Mouse (Mus musculus) CH12.LX (cell line): Measurements from ENCODE around the gene Immp2l.

Experiments
- CHD1 ChIP-seq: IDR thresholded peaks from 2 replicates; pipeline ENCODE4 v1.6.1; 2012; ENCODE audit warnings: low read depth, low read length, improper control_type of control experiment, inconsistent platforms
- CHD2 ChIP-seq: IDR thresholded peaks from 2 replicates; pipeline ENCODE4 v1.6.1; 2011; ENCODE audit warnings: low read length, improper control_type of control experiment
- CTCF ChIP-seq, 2 experiments: IDR thresholded peaks in 1 of 2; conservative IDR thresholded peaks in 1 of 2; 2 replicates each; pipeline ENCODE4 v1.5.1; 2011 to 2012; ENCODE audit warnings: low read depth in 2 of 2, low read length in 2 of 2, improper control_type of control experiment in 1 of 2, inconsistent platforms in 1 of 2, mild to moderate bottlenecking in 1 of 2, moderate library complexity in 1 of 2
- EP300 ChIP-seq: IDR thresholded peaks from 2 replicates; pipeline ENCODE4 v1.6.1; 2011; ENCODE audit warnings: low read length, improper control_type of control experiment
- HCFC1 ChIP-seq: IDR thresholded peaks from 2 replicates; pipeline ENCODE4 v1.6.1; 2012; ENCODE audit warnings: low read depth, mild to moderate bottlenecking, inconsistent platforms, low read length, improper control_type of control experiment
- JUND ChIP-seq: conservative IDR thresholded peaks from 2 replicates; pipeline ENCODE4 v1.6.1; 2011; ENCODE audit warnings: low read depth, low read length, improper control_type of control experiment
- SMC3 ChIP-seq: IDR thresholded peaks from 2 replicates; pipeline ENCODE4 v1.6.1; 2011; ENCODE audit warnings: low read depth, low read length, improper control_type of control experiment
- USF2 ChIP-seq: conservative IDR thresholded peaks from 2 replicates; pipeline ENCODE4 v1.6.1; 2011; ENCODE audit warnings: low read depth, low read length, improper control_type of control experiment

- TF ChIP-seq CTCF (conservative IDR thresholded peaks at IDR 0.05 in 1 of 2, IDR thresholded peaks at IDR 0.05 in 1 of 2; ENCODE audit: low read depth in 2 of 2, low read length in 2 of 2) (no peak), CHD1 (no peak), EP300 (no peak), USF2 (no peak), JUND (no peak), SMC3 (no peak), CHD2 (no peak), HCFC1 (no peak)
These were observed 111.0 kb downstream of the Immp2l start for GRCm38 (mm10) chr12:41134885-41135284.
